Mouse (Mus musculus) liver, adult 2 months (tissue): ENCODE measurements around the gene Kcnj1.

Experiments
- CTCF ChIP-seq: fragments of 200-500 bp; IDR thresholded peaks from 2 replicates; pipeline ENCODE4 v1.5.1; 2011; ENCODE audit warnings: low read depth, low read length, control low read depth
- POLR2A ChIP-seq: fragments of 200-500 bp; IDR thresholded peaks from 2 replicates; pipeline ENCODE4 v1.6.1; 2011; ENCODE audit warnings: low read length, control low read depth; ENCODE audit not compliant: insufficient read depth; ENCODE audit errors: extremely low read depth

GRCm38 (mm10) chr9:32323610-32324009 lies 48.7 kb upstream of the Kcnj1 start:
- no peak for TF ChIP-seq CTCF
- no peak for TF ChIP-seq POLR2A
